Mouse (Mus musculus): ENCODE results near the gene Ppp1r8.

Ppp1r8 gene

GRCm38 (mm10) chr4:132780288-132780687 is 62.7 kb downstream of the Ppp1r8 start:
- no peak for DNase-seq (ENCODE audit: low spot score in 2 of 2)

GRCm38 (mm10) chr4:132778562-132779201 is 64.3 kb downstream of the Ppp1r8 start:
- DNase-seq (ENCODE audit: low spot score in 2 of 2): no peak
